Mouse (Mus musculus): ENCODE data around the gene Wnt10a.

GRCm38 (mm10) chr1:74795145-74795529, 3.8 kb downstream of the Wnt10a start:
- TF ChIP-seq CTCF (IDR thresholded peaks at IDR 0.05; ENCODE audit: low read depth) (no peak), EP300 (optimal IDR thresholded peaks at IDR 0.05) (no peak)

All from stomach, postnatal 0 days (tissue).